Mouse (Mus musculus): ENCODE data around the gene Ddb2.
"Not testable (repeated sequence)": the region's sequence is repeated elsewhere in the genome, so short reads cannot be mapped to it uniquely, and the experiment has no call there.

Ddb2 gene

GRCm38 (mm10) chr2:91256256-91257125, 19.7 kb upstream of the Ddb2 start:
- in situ Hi-C loops (cut with MboI; ENCODE audit: unreplicated experiment in 2 of 2), result no loop called here

- in situ Hi-C loops (cut with MboI; ENCODE audit: unreplicated experiment in 2 of 2), result no loop called here
Measured at GRCm38 (mm10) chr2:91255661-91256150, 18.9 kb upstream of the Ddb2 start, which contains the start of gene Pacsin3. Gene Pacsin3 (plus strand): TSS chr2:91255954.

GRCm38 (mm10) chr2:91254725-91255380, 18.1 kb upstream of the Ddb2 start:
- in situ Hi-C loops (cut with MboI; ENCODE audit: unreplicated experiment in 2 of 2), result no loop called here

DNA sequence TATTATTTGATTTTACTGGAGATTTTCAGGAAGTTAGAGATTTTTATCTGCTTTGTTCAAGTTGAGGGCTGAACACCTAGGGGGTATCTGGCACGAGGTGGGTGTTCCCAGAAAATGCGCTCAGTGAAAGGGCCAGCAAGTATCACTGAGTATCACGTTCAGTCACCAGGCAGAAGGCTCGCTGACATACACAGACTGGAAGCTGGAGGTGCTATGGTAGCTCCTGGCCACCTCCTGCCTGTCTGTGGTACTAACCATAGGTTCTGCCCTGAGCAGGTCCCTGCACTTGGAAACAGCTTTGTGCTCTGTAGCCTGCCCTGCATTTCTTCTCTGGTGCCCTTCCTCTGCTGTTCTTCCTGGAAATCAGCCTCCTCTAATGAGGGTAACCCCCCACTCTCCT, 15.7 kb upstream of the Ddb2 start:
- in situ Hi-C loops (cut with MboI; ENCODE audit: unreplicated experiment in 2 of 2), result no loop called here

- in situ Hi-C loops (cut with MboI; ENCODE audit: unreplicated experiment in 2 of 2), result no loop called here
Measured at GRCm38 (mm10) chr2:91252001-91252400, 15.2 kb upstream of the Ddb2 start.

DNA sequence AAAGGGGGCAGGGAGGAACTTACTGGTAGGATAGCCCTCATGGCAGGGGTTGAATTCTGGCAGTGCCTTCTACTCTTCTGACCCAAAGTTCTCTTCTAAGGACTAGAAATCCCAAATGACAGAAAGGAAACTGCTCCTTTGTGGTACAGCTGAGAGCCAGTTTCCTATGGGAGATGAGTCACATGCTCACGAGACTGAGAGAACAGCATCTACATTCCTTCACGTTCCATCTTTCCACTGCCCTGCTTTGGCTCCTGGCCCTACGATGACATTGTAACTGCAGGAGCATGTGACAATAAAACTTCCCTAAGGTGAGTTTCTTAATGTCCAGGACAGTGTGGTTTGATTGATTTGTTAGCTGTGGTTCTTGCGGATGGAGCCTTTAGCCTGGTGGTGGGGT, 11.6 kb upstream of the Ddb2 start:
- in situ Hi-C loops (cut with MboI; ENCODE audit: unreplicated experiment in 2 of 2), result no loop called here

DNA sequence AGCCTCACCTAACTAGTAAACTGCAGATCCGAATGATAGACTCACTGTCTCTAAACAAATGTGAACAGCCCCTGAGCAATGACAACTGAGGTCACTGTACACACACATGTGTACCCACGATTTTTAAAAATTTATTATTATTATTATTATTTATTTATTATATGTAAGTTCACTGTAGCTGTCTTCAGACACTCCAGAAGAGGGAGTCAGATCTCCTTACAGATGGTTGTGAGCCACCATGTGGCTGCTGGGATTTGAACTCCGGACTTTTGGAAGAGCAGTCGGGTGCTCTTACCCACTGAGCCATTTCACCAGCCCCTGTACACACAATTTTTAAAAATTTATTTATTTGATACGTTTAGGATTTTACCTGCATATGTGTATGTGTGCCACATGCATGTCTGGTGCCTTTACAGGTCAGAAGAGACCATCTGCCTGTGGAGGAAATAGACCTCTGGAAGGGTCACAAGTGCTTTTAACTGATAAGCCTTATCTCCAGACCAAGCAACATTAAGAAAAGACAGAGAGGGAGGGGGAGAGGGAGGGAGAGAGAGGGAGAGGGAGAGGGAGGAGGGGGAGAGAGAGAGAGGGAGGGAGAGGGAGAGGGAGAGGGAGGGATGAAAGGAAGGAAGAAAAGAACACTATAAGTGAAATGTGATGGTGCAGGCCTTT, 7.9 kb upstream of the Ddb2 start:
- in situ Hi-C loops (cut with MboI; ENCODE audit: unreplicated experiment in 2 of 2), result no loop called here

- in situ Hi-C loops (cut with MboI; ENCODE audit: unreplicated experiment in 2 of 2), result no loop called here
Measured at GRCm38 (mm10) chr2:91243416-91243815, 6.6 kb upstream of the Ddb2 start.

GRCm38 (mm10) chr2:91242547-91242946, 5.8 kb upstream of the Ddb2 start:
- in situ Hi-C loops (cut with MboI; ENCODE audit: unreplicated experiment in 2 of 2), result no loop called here

DNA sequence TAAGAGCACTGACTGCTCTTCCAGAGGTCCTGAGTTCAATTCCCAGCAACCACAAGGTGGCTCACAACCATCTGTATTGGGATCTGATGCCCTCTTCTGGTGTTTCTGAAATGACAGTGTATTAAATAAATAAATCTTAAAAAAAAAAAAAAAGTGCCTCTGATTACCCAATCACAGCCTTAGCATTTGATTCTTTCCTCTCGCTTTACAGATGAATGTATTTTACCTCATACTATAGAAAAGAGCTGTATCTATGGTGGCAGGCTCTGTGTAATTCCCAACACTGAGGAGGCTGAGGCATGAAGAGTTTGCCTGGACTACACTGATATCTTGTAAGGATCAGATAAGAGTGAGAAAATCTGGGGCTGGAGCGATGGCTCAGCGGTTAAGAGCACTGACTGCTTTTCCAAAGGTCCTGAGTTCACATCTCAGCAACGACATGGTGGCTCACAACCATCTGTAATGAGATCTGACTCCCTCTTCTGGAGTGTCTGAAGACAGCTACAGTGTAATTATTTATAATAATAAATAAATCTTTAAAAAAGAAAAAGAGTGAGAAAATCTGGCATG, 814 bp upstream of the Ddb2 start:
- in situ Hi-C loops (cut with MboI; ENCODE audit: unreplicated experiment in 2 of 2), result not testable (repeated sequence)

- in situ Hi-C loops (cut with MboI; ENCODE audit: unreplicated experiment in 2 of 2), result no loop called here
Measured at GRCm38 (mm10) chr2:91229735-91230134, 7.0 kb downstream of the Ddb2 start.

GRCm38 (mm10) chr2:91223614-91224013, 13.2 kb downstream of the Ddb2 start:
- in situ Hi-C loops (cut with MboI; ENCODE audit: unreplicated experiment in 2 of 2), result no loop called here

GRCm38 (mm10) chr2:91220501-91220900, 16.3 kb downstream of the Ddb2 start:
- in situ Hi-C loops (cut with MboI; ENCODE audit: unreplicated experiment in 2 of 2), result no loop called here

- in situ Hi-C loops (cut with MboI; ENCODE audit: unreplicated experiment in 2 of 2), result no loop called here
Measured at GRCm38 (mm10) chr2:91217032-91217431, 19.8 kb downstream of the Ddb2 start.

DNA sequence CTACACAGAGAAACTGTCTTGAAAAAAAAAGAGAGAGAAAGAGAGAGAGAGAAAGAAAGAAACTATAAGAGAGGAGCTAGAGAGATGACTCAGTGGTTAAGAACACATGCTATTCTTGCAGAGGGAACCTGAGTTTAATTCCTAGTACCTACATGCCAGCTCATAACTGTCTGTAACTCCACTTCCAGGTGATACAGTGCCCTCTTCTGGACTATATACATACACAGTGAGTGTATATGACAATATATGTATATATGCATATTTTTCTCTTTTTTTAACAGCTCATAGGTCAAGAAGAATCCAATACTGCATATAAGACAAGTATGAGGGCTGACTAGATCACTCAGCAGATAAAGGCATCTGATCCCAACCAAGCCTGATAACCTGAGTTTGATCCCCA, 23.5 kb downstream of the Ddb2 start:
- in situ Hi-C loops (cut with MboI; ENCODE audit: unreplicated experiment in 2 of 2), result no loop called here

GRCm38 (mm10) chr2:91206254-91206775, 30.5 kb downstream of the Ddb2 start:
- in situ Hi-C loops (cut with MboI; ENCODE audit: unreplicated experiment in 2 of 2), result no loop called here

GRCm38 (mm10) chr2:91202972-91203656, 33.7 kb downstream of the Ddb2 start:
- in situ Hi-C loops (cut with MboI; ENCODE audit: unreplicated experiment in 2 of 2), result no loop called here

GRCm38 (mm10) chr2:91202222-91202971, 34.4 kb downstream of the Ddb2 start, which contains the start of the genes Nr1h3 and Acp2:
Gene Nr1h3 (minus strand): TSS chr2:91202834.
Gene Acp2 (plus strand): TSS chr2:91202885.
- in situ Hi-C loops (cut with MboI; ENCODE audit: unreplicated experiment in 2 of 2), result no loop called here

DNA sequence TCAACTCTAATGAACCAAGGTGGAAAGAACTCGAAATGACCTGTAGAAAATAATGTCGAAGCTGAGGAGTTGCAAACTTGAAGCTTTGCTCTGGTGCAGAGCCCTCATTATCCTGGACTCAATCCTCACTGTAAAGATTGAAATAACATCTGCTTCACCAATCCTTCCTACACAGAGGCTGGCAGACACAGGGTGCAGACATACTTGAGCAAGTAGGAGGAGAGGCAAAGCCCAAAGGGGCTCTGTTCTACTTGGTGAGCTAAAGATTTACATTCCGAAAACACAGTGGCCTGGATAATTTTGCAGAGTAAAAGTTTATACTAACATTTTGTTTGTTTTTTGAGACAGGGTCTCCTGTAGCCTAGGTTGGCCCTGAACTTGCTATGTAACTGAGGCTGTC, 37.9 kb downstream of the Ddb2 start:
- in situ Hi-C loops (cut with MboI; ENCODE audit: unreplicated experiment in 2 of 2), result loop anchor here in 1 of 2 experiments (5.0 to 10.0 kb wide), 2 partner anchors 87 to 334 kb away; no protein-coding TSS in a partner anchor

Measured in v-Abl transformed pro-B cells (cell line).